Mouse (Mus musculus): Measurements from ENCODE around the gene Spaca7.

DNA sequence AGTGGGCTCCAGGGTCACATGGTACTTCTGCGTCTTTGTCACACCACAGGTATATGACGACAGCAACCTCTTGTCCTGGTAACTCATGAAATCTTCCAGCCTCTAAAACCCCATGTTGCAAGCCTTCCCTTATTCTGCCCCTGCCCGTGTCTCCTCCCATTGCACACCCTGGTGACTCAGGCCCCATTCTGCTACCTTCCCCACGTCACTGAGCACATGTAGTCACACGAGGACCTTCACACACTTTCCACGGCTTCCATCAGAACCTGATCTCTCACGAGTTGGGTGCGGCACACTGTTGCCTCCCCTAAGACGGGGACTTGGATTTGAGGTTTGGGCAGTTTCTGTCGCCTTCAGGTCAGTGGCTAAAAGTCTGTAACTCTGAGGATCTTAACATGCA is 36.0 kb downstream of the Spaca7 start:
- TF ChIP-seq GATA1 (IDR thresholded peaks at IDR 0.05; ENCODE audit: low read length) (no peak), TAL1 (IDR thresholded peaks at IDR 0.05; ENCODE audit: low read length) (no peak)
